Mouse (Mus musculus) stomach, embryonic 16.5 days (tissue): Measurements from ENCODE around the gene Rpl13. TPM values are rescaled to one million over a fixed set of nuclear protein-coding genes. Genes with fewer than 3 reads are reported as not detected.
A peak's percentile ranks its signal among the peaks of the same experiment; 100 is the strongest.

ENCODE experiments used
- ATAC-seq: fragments of 200-750 bp; cut with Nextera tagmentation; 2 replicates; pipeline ENCODE4 v1.8.0; 2017; ENCODE audit warnings: moderate number of reproducible peaks, moderate TSS enrichment; ENCODE audit not compliant: insufficient read depth, low FRiP score
- H3K27ac ChIP-seq: fragments of 300-500 bp; sonication (generic); 2 replicates; pipeline ENCODE4 v1.5.1; 2014; ENCODE audit warnings: low read length
- H3K27me3 ChIP-seq: fragments of 300-500 bp; sonication (generic); 2 replicates; pipeline ENCODE4 v1.6.1; 2014; ENCODE audit warnings: low read length, control low read depth, mixed read lengths; ENCODE audit not compliant: control insufficient read depth, insufficient read depth
- H3K36me3 ChIP-seq: fragments of 300-500 bp; sonication (generic); 2 replicates; pipeline ENCODE4 v1.6.1; 2014; ENCODE audit warnings: low read length; ENCODE audit not compliant: control insufficient read depth, insufficient read depth
- H3K4me1 ChIP-seq: fragments of 300-500 bp; sonication (generic); 2 replicates; pipeline ENCODE4 v1.6.1; 2014; ENCODE audit warnings: low read length, control low read depth, mixed read lengths; ENCODE audit not compliant: control insufficient read depth, insufficient read depth
- H3K4me2 ChIP-seq: fragments of 300-500 bp; sonication (generic); 2 replicates; pipeline ENCODE4 v1.6.1; 2014; ENCODE audit warnings: low read depth, low read length, mixed read lengths
- H3K4me3 ChIP-seq: fragments of 300-500 bp; sonication (generic); replicated peaks from 2 replicates; pipeline ENCODE4 v1.5.1; 2014; ENCODE audit warnings: mild to moderate bottlenecking, low read length
- H3K9ac ChIP-seq: fragments of 300-500 bp; sonication (generic); 2 replicates; pipeline ENCODE4 v1.6.1; 2014; ENCODE audit warnings: low read length
- H3K9me3 ChIP-seq: fragments of 300-500 bp; sonication (generic); replicated peaks from 2 replicates; pipeline ENCODE4 v1.6.1; 2016; ENCODE audit warnings: low read length, control low read depth; ENCODE audit not compliant: control insufficient read depth
- WGBS: fragments of 180-500 bp; shearing (Covaris S2); extraction: QIAGEN DNeasy Blood & Tissue Kit; methylation state at CpG from one replicate; pipeline ENCODE4 v1.1.7; 2014; 5-methylcytosine and 5-hydroxymethylcytosine counted together
- polyA plus RNA-seq: library from polyadenylated mRNA; unstranded; fragments of >200 nt; fragmentation: Nextera tagmentation; extraction: Ambion mirVana; gene quantifications from 2 replicates; pipeline ENCODE4 v1.2.1, GENCODE M21; 2015

Rpl13 gene
- 1,046 and 1,463 TPM in 2 replicates for polyA plus RNA-seq

DNA sequence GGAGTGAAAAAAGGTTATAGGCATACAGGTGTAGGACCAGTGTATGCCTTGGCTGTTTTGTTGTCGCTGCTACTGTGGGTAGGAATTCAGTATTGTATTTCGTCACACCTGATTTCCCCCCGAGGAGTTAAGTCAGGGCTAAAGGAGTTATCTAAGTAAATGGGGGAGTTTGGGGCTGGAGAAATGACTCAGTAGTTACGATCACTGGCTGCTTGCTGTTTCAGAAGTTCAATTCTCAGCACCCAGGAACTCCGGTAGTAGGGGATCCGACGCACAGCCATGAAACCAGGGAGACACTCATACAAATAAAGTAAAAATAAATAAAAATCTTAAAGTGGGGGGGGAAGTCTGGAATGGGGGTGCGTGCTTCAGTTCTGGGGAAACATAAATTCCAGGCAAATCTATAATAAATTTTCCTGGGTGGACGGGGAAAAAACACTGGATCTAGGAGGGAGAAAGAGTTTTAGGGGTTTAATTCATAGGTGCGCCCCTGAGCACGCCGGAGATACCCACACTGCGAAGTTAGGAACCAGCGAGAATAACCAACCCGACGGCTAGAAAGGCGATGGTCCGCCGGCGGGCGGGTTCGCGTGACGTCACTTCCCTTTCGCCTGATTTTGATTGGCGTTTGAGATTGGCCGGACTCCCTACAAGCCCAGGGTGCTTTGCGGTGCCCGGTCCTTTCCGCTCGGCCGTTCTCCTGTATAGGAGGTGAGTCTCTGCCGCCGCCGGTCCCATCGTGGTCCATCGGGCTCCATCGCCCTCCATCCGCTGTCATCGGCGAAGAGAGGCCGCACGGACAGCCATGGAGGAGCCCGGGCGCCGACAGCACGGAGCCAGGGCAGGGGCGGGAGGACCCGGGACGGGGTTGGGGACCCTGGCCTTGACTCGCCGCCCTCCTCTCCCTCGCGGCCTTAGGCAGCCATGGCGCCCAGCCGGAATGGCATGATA is at the start of gene Rpl13:
Gene Rpl13 (plus strand): TSS at position 616 of the 951 bp plus-strand sequence.
- Histone ChIP-seq H3K36me3 (peaks cover 6% of the 10 kb centered on the region), H3K9me3 (no peaks in the 10 kb centered on the region), H3K4me3 (peak within 1 kb of the TSS; percentile 77), H3K27me3 (no peaks in the 10 kb centered on the region), H3K9ac (peak within 1 kb of the TSS; percentile 95), H3K27ac (peak within 1 kb of the TSS; percentile 93), H3K4me1 (peaks cover 11% of the 10 kb centered on the region; the same call in 1 of the 2 replicates), H3K4me2 (peak within 1 kb of the TSS; percentile 93)
- WGBS: under 1% methylated on average over 56 of the region's 56 CpGs
- ATAC-seq: peak; percentile 95

GRCm38 (mm10) chr8:123062721-123063120 is 39.4 kb upstream of the Rpl13 start, which contains the start of gene Spg7:
TSS of gene Spg7 (plus strand) at chr8:123062942.
- no peak within 1 kb of the TSS for H3K27ac ChIP-seq
- no peaks in the 10 kb centered on the region for H3K9me3 ChIP-seq
- no peak within 1 kb of the TSS for H3K9ac ChIP-seq
- no peaks in the 10 kb centered on the region for H3K27me3 ChIP-seq
- peaks cover 15% of the 10 kb centered on the region for H3K4me1 ChIP-seq
- 66% methylated on average over 7 of the region's 7 CpGs for WGBS
- no peak within 1 kb of the TSS for H3K4me3 ChIP-seq
- no peaks in the 10 kb centered on the region for H3K36me3 ChIP-seq
- no peak for ATAC-seq
- H3K4me2 ChIP-seq: no peak within 1 kb of the TSS

- Histone ChIP-seq H3K4me3 (no peak overlapping the region), H3K4me2 (peak overlapping the region; percentile 86), H3K27ac (no peak overlapping the region), H3K9ac (no peak overlapping the region), H3K36me3 (no peaks in the 10 kb centered on the region; the same call in 1 of the 2 replicates), H3K4me1 (peaks cover 15% of the 10 kb centered on the region), H3K9me3 (no peaks in the 10 kb centered on the region), H3K27me3 (no peaks in the 10 kb centered on the region)
- ATAC-seq: no peak
- 76% methylated on average over 4 of the region's 4 CpGs for WGBS
Measured at GRCm38 (mm10) chr8:123064072-123064471, 38.1 kb upstream of the Rpl13 start.

- ATAC-seq: peak; percentile 11; the same call in 1 of the 2 replicates
Measured at GRCm38 (mm10) chr8:123064809-123065213, 37.3 kb upstream of the Rpl13 start.

DNA sequence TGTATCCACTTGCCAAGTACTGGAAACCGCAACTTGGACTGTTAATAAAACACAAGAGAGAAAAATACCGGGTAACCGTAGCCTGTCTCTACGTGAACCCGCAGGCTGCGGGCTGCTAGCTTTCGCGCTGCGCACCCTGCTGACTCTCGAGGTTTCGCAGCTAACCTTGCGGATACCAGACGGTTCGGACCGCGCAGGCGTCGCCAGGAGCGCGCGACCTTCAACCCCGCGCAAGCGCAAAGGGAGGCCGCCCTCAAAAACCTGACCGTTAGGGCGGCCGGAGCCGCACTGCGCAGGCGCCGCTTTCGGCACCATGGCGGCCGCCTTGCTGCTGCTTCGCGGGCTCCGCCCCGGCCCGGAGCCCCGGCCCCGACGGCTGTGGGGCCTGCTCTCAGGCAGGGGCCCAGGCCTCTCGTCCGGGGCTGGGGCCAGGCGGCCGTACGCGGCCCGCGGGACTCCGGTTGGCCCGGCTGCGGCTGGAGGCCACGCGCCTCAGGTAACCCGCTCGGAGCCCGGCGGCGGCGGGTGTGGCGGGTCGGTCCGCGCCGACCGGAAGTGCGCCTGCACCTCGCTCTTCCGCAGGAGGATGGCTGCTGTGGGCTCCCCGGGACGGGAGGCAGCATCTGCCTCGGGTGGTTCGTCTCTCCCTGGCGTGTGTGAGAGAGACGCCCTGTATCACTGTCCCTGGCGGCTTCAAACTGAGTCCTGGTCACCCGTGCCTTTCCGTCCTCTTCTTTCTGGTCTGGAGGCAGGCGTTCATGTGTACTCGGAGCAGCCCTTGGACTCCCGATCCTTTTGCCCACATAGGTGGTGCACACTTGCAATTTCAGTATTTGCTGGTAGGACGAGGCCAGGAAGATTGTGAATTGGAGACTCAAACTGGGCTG is 36.7 kb upstream of the Rpl13 start:
- peaks cover 15% of the 10 kb centered on the region for H3K4me1 ChIP-seq
- WGBS: under 1% methylated on average over 84 of the region's 84 CpGs

More at GRCm38 (mm10) chr8:123064809-123065213, 37.3 kb upstream of the Rpl13 start:
- peak overlapping the region; percentile 86 for H3K4me2 ChIP-seq
- no peaks in the 10 kb centered on the region; the same call in 1 of the 2 replicates for H3K36me3 ChIP-seq
- peak overlapping the region; percentile 63 for H3K4me3 ChIP-seq
- H3K27ac ChIP-seq: peak overlapping the region; percentile 90
- H3K4me1 ChIP-seq: peaks cover 15% of the 10 kb centered on the region
- peak overlapping the region; percentile 97 for H3K9ac ChIP-seq
- no peaks in the 10 kb centered on the region for H3K27me3 ChIP-seq
- H3K9me3 ChIP-seq: no peaks in the 10 kb centered on the region
- under 1% methylated on average over 14 of the region's 14 CpGs for WGBS

DNA sequence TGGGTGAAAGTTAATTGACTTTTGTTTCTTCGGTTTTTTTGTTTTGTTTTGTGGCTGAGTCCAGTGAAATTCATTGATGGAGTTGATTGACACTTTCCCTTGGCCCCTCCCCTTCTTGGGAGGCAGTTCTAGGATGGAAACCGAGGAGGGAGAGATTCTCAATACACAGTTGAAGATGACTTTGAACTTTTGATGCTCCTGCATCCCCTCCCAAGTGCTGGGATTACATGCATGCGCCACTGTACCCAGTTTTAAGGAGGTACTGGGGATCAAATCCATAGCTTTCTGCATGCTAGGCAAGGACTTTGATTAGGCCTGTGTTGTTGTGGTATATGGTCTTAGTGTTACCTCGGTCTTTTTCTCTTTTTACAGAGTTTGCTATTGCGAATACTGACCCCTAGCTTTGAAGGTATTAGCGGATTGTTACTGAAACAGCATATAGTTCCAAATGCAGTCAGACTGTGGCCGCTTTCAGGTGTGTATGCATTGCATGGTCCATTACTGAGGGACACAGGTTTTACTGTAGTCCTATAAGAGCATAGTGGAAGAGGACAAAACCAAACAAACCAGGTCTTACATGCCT is 36.0 kb upstream of the Rpl13 start:
- Histone ChIP-seq H3K27ac (peak overlapping the region; percentile 90), H3K36me3 (no peaks in the 10 kb centered on the region; the same call in 1 of the 2 replicates), H3K4me2 (peak overlapping the region; percentile 73), H3K9me3 (no peaks in the 10 kb centered on the region), H3K4me1 (peaks cover 15% of the 10 kb centered on the region), H3K27me3 (no peaks in the 10 kb centered on the region), H3K4me3 (peak overlapping the region; percentile 63), H3K9ac (peak overlapping the region; percentile 97)
- WGBS: 29% methylated on average over 7 of the region's 7 CpGs
- ATAC-seq: no peak

More for the DNA sequence above, 36.7 kb upstream of the Rpl13 start:
- H3K36me3 ChIP-seq: no peaks in the 10 kb centered on the region; the same call in 1 of the 2 replicates
- peak overlapping the region; percentile 86 for H3K4me2 ChIP-seq
- H3K4me3 ChIP-seq: peak overlapping the region; percentile 63
- no peaks in the 10 kb centered on the region for H3K9me3 ChIP-seq
- H3K27me3 ChIP-seq: no peaks in the 10 kb centered on the region
- peak overlapping the region; percentile 97 for H3K9ac ChIP-seq
- peak overlapping the region; percentile 90 for H3K27ac ChIP-seq
- ATAC-seq: peak; percentile 98

- no peak overlapping the region for H3K4me2 ChIP-seq
- no peak overlapping the region for H3K9ac ChIP-seq
- H3K4me1 ChIP-seq: peaks cover 9% of the 10 kb centered on the region
- no peaks in the 10 kb centered on the region for H3K27me3 ChIP-seq
- WGBS: 62% methylated on average over 4 of the region's 4 CpGs
- H3K27ac ChIP-seq: no peak overlapping the region
- H3K9me3 ChIP-seq: no peaks in the 10 kb centered on the region
- H3K4me3 ChIP-seq: no peak overlapping the region
- ATAC-seq: no peak
- H3K36me3 ChIP-seq: no peaks in the 10 kb centered on the region; the same call in 1 of the 2 replicates
Measured at GRCm38 (mm10) chr8:123071176-123071575, 31.0 kb upstream of the Rpl13 start.

GRCm38 (mm10) chr8:123077213-123077612 is 24.9 kb upstream of the Rpl13 start:
- Histone ChIP-seq H3K4me3 (no peak overlapping the region), H3K36me3 (peaks cover 25% of the 10 kb centered on the region), H3K27ac (no peak overlapping the region), H3K4me2 (no peak overlapping the region), H3K9me3 (no peaks in the 10 kb centered on the region), H3K9ac (no peak overlapping the region), H3K27me3 (no peaks in the 10 kb centered on the region), H3K4me1 (no peaks in the 10 kb centered on the region)
- 80% methylated on average over 6 of the region's 6 CpGs for WGBS
- no peak for ATAC-seq
